Mouse (Mus musculus): ENCODE data around the gene Lmx1a.

DNA sequence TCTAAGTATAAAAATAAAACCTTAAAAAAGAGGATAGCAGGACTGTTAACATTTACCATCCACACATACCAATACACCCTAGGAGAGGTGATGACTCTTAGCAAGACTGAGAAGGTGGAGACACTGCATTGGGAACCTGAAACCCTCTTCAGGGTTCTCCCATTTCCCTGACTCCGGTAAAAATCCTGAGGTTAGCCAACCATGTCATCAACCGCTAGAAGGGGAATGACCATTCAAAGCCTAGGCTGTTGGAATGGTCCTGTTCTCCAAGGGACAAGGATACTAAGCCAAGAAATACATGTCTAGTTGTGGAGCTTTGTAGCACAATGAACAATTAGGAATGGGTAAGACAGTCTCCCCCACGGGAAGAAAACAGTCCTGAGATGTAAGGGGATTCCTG, 185.1 kb downstream of the Lmx1a start:
- TF ChIP-seq CTCF (IDR thresholded peaks at IDR 0.05) (no peak), POLR2A (IDR thresholded peaks at IDR 0.05; ENCODE audit: insufficient read depth, low read depth, low read length) (no peak)
